Mouse (Mus musculus): Measurements from ENCODE around the gene Zfp408. TPM values are rescaled to one million over a fixed set of nuclear protein-coding genes. Genes with fewer than 3 reads are reported as not detected.

Gene Zfp408
- total RNA-seq (2023): 18.6 to 25.3 TPM (median 24.6 TPM) in 4 replicates

GRCm38 (mm10) chr2:91649553-91650359 lies at the start of gene Zfp408, which contains the start of gene Arhgap1:
TSS of gene Zfp408 (minus strand) at chr2:91649791.
TSS of gene Arhgap1 (plus strand) at chr2:91649860.

DNA sequence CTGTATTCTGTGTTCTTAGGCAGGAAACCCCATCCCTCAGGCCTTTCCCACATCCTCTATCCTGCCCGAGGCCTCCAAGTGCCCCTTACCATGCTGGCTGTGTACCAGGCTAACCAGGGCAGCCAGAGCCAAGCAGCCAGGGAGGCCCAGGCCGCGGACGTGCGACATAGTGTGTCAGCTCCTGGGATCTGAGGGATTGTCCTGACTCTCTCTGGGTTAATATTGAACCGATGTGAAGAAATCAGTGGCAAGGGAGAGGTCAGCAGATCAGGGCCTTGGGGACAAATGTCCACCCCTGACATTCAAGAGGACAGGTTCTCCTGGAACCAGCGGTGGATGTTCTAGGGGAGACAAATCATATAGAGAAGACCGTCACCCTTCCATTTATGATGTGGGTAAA lies 13.4 kb downstream of the Zfp408 start, which contains the start of gene F2:
Gene F2, minus strand, starts transcription at position 186 of the 400 bp plus-strand sequence.

Other genes with a start within 250 kb of the Zfp408 start
- gene 1110051M20Rik, start 205.1 kb downstream of the Zfp408 start, total RNA-seq (2023): 5.0 to 7.7 TPM (median 6.4 TPM) in 4 replicates
- 0.17 to 0.24 TPM (median 0.21 TPM) in 3 of 4 replicates, not detected in the other for gene Lrp4, start 192.3 kb downstream of the Zfp408 start, total RNA-seq (2023)
- gene Ckap5, start 123.0 kb downstream of the Zfp408 start, total RNA-seq (2023): 33.1 to 42.2 TPM (median 38.7 TPM) in 4 replicates
- not detected in 4 replicates for gene F2, start 13.4 kb downstream of the Zfp408 start, total RNA-seq (2023)
- 52.1 to 63.7 TPM (median 59.9 TPM) in 4 replicates for gene Arhgap1, start 69 bp upstream of the Zfp408 start, total RNA-seq (2023)
- 30.8 to 35.3 TPM (median 32.5 TPM) in 4 replicates for gene Atg13, start 60.8 kb upstream of the Zfp408 start, total RNA-seq (2023)
- gene Harbi1, start 61.1 kb upstream of the Zfp408 start, total RNA-seq (2023): 7.0 to 10.6 TPM (median 8.8 TPM) in 4 replicates
- 57.8 to 64.9 TPM (median 63.1 TPM) in 4 replicates for gene Ambra1, start 80.3 kb upstream of the Zfp408 start, total RNA-seq (2023)

Data from B cell, adult 62 days (primary cell).